Mouse (Mus musculus) adipose tissue, adult 10 weeks (tissue): ENCODE data around the gene Nup62cl. TPM values are rescaled to one million over a fixed set of nuclear protein-coding genes. Genes with fewer than 3 reads are reported as not detected.

Experiments used
- polyA plus RNA-seq: library from polyadenylated mRNA; stranded (reverse); fragments of 350-450 nt; fragmentation: Illumina TruSeq; extraction: RNeasy Lipid Tissue Mini Kit (QIAGEN cat#74804); gene quantifications from one replicate; pipeline ENCODE4 v1.2.3, GENCODE M21; 2014; ENCODE audit warnings: low read depth, low replicate concordance

The Nup62cl gene
- 0.88 TPM for polyA plus RNA-seq

GRCm38 (mm10) chrX:140062135-140062975 lies at the start of gene Nup62cl, which contains the start of gene Pih1h3b:
Nup62cl (minus strand) TSS chrX:140062712.
Pih1h3b (plus strand) TSS chrX:140062879.

GRCm38 (mm10) chrX:139997740-139998690 lies 64.5 kb downstream of the Nup62cl start, which contains the start of gene Rbm41:
Rbm41 (minus strand) TSS chrX:139998595.

Other genes with a start within 250 kb of the Nup62cl start
- 20.6 TPM for gene Morc4, start 191.0 kb downstream of the Nup62cl start, polyA plus RNA-seq
- gene Rbm41, start 64.1 kb downstream of the Nup62cl start, polyA plus RNA-seq: 2.3 TPM
- 0.53 TPM for gene Pih1h3b, start 167 bp upstream of the Nup62cl start, polyA plus RNA-seq